Mouse (Mus musculus) E14TG2a.4 (cell line): ENCODE data around the gene Rph3al.

Experiments
- CTCF ChIP-seq: conservative IDR thresholded peaks from 2 replicates; pipeline ENCODE4 v1.5.1; 2014; ENCODE audit warnings: low read length
- NANOG ChIP-seq: IDR thresholded peaks from 2 replicates; pipeline ENCODE4 v1.6.1; 2014; ENCODE audit warnings: borderline replicate concordance, low read length, mixed read lengths
- POU5F1 ChIP-seq: IDR thresholded peaks from 2 replicates; pipeline ENCODE4 v1.6.1; 2014; ENCODE audit warnings: low read length, borderline replicate concordance

- TF ChIP-seq CTCF (no peak), NANOG (no peak), POU5F1 (no peak)
Observed at GRCm38 (mm10) chr11:75878460-75878859, 59.8 kb downstream of the Rph3al start.
